Mouse (Mus musculus) right cerebral cortex, postnatal 25 days (tissue): ENCODE data around the gene Tmem94.

Source experiments
- DNase-seq: peaks from one replicate; pipeline ENCODE4 v3.0.0; 2022

Gene Tmem94

GRCm38 (mm10) chr11:115834033-115834432, 68.8 kb downstream of the Tmem94 start:
- no peak for DNase-seq

- DNase-seq, result no peak
Observed at GRCm38 (mm10) chr11:115836656-115837395, 71.6 kb downstream of the Tmem94 start.

GRCm38 (mm10) chr11:115837606-115838345, 72.5 kb downstream of the Tmem94 start:
- DNase-seq, result no peak

GRCm38 (mm10) chr11:115838895-115839311, 73.7 kb downstream of the Tmem94 start:
- DNase-seq, result no peak

GRCm38 (mm10) chr11:115839732-115840131, 74.5 kb downstream of the Tmem94 start:
- no peak for DNase-seq

GRCm38 (mm10) chr11:115841044-115841443, 75.8 kb downstream of the Tmem94 start:
- no peak for DNase-seq

- DNase-seq, result no peak
Observed at GRCm38 (mm10) chr11:115841961-115842550, 76.8 kb downstream of the Tmem94 start.

GRCm38 (mm10) chr11:115843141-115843890, 78.1 kb downstream of the Tmem94 start:
- no peak for DNase-seq

- no peak for DNase-seq
Observed at GRCm38 (mm10) chr11:115843891-115844239, 78.6 kb downstream of the Tmem94 start.

GRCm38 (mm10) chr11:115844240-115844639, 79.0 kb downstream of the Tmem94 start:
- DNase-seq, result no peak

- no peak for DNase-seq
Observed at GRCm38 (mm10) chr11:115845819-115846218, 80.6 kb downstream of the Tmem94 start.
